Mouse (Mus musculus) heart, embryonic 10.5 days (tissue): ENCODE measurements around the gene Lsamp. TPM values are rescaled to one million over a fixed set of nuclear protein-coding genes. Genes with fewer than 3 reads are reported as not detected.

ENCODE experiments used
- DNase-seq: peaks from one replicate; pipeline ENCODE4 v3.0.0-alpha.2; 2017; ENCODE audit warnings: low spot score
- H3K27ac ChIP-seq: fragments of 300-500 bp; sonication (generic); 2 replicates; pipeline ENCODE4 v1.5.1; 2016; ENCODE audit warnings: mild to moderate bottlenecking
- H3K27me3 ChIP-seq: fragments of 300-500 bp; sonication (generic); 2 replicates; pipeline ENCODE4 v1.6.1; 2016; ENCODE audit warnings: mild to moderate bottlenecking; ENCODE audit not compliant: poor library complexity, insufficient read depth, severe bottlenecking
- H3K36me3 ChIP-seq: fragments of 300-500 bp; sonication (generic); 2 replicates; pipeline ENCODE4 v1.6.1; 2016; ENCODE audit warnings: mild to moderate bottlenecking, moderate library complexity
- H3K4me1 ChIP-seq: fragments of 300-500 bp; sonication (generic); 2 replicates; pipeline ENCODE4 v1.6.1; 2016; ENCODE audit warnings: mild to moderate bottlenecking
- H3K4me3 ChIP-seq: fragments of 300-500 bp; sonication (generic); 2 replicates; pipeline ENCODE4 v1.5.1; 2016; ENCODE audit warnings: mild to moderate bottlenecking, moderate library complexity
- H3K9me3 ChIP-seq: fragments of 300-500 bp; sonication (generic); 2 replicates; pipeline ENCODE4 v1.6.1; 2016; ENCODE audit warnings: mild to moderate bottlenecking, moderate library complexity
- WGBS: fragments of 180-500 bp; shearing (Covaris S2); methylation state at CpG from one replicate; pipeline ENCODE4 v1.1.7; 2016; 5-methylcytosine and 5-hydroxymethylcytosine counted together
- polyA plus RNA-seq: library from polyadenylated mRNA; unstranded; fragments of >200 nt; fragmentation: Nextera tagmentation; extraction: Ambion mirVana; gene quantifications from 2 replicates; pipeline ENCODE4 v1.2.1, GENCODE M21; 2016

The Lsamp gene
- polyA plus RNA-seq, 1 experiment from 2014 or later = 2.1 TPM

DNA sequence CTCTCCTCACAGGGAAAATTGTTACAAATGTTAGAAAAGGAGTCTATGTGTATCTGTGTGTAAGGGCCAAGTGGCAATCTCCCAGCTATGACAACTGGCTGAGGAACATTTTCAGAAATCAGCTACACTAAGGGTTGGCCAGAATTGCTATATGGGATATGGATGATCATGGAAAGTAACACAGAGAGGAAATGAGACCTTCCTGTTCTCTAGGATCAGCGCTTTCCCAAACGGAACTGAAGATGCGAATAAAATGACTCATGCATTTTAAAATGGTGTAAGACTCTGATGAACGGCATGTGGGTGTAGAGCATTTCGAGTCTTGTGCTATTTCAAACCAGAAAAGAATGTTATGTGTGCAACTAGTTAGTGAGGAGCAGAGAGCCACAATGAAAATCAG, 462.4 kb downstream of the Lsamp start:
- WGBS = 83% methylated on average over 5 of the region's 5 CpGs
- no peaks in the 10 kb centered on the region for H3K9me3 ChIP-seq
- no peaks in the 10 kb centered on the region for H3K36me3 ChIP-seq
- H3K4me3 ChIP-seq = no peak overlapping the region
- no peaks in the 10 kb centered on the region for H3K4me1 ChIP-seq
- H3K27ac ChIP-seq = no peak overlapping the region
- DNase-seq = no peak
- no peaks in the 10 kb centered on the region for H3K27me3 ChIP-seq

GRCm38 (mm10) chr16:40463411-40464058, 479.4 kb downstream of the Lsamp start:
- no peaks in the 10 kb centered on the region for H3K4me1 ChIP-seq
- no peaks in the 10 kb centered on the region for H3K36me3 ChIP-seq
- H3K4me3 ChIP-seq = no peak overlapping the region
- H3K27ac ChIP-seq = no peak overlapping the region
- H3K27me3 ChIP-seq = no peaks in the 10 kb centered on the region
- H3K9me3 ChIP-seq = no peaks in the 10 kb centered on the region
- no peak for DNase-seq
- WGBS = 72% methylated on average over 15 of the region's 15 CpGs

- H3K4me1 ChIP-seq = no peaks in the 10 kb centered on the region
- 18% methylated on average over 8 of the region's 8 CpGs for WGBS
These were observed 482.4 kb downstream of the Lsamp start for GRCm38 (mm10) chr16:40466596-40466995.

GRCm38 (mm10) chr16:40470946-40471345, 486.8 kb downstream of the Lsamp start:
- WGBS = 51% methylated on average over 6 of the region's 6 CpGs
- Histone ChIP-seq H3K4me1 (no peaks in the 10 kb centered on the region), H3K27me3 (no peaks in the 10 kb centered on the region), H3K27ac (no peak overlapping the region), H3K9me3 (no peaks in the 10 kb centered on the region), H3K36me3 (no peaks in the 10 kb centered on the region), H3K4me3 (no peak overlapping the region)
- DNase-seq = no peak

More at GRCm38 (mm10) chr16:40466596-40466995, 482.4 kb downstream of the Lsamp start:
- Histone ChIP-seq H3K9me3 (no peaks in the 10 kb centered on the region), H3K27me3 (no peaks in the 10 kb centered on the region), H3K36me3 (no peaks in the 10 kb centered on the region), H3K27ac (no peak overlapping the region), H3K4me3 (no peak overlapping the region)
- no peak for DNase-seq

DNA sequence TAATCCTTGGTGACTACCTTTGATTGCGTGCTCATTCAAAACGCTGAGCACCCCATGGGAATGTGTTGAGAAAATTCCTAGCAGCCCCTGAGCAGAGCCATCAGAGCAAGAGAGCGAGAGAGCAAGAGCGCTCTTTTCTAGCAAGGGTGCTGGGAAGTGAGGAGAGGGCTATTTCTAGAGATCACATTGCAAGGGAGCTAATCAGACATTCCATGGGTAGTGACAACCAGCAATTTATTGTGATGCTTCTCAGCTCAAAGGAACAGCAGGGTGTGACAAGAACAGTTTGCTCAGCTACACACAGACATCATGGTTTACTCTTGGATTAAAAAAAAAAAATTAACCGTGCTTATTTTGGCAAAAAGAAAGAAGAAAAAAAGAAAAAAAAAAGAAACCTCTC, 487.8 kb downstream of the Lsamp start:
- DNase-seq = no peak
- 64% methylated on average over 5 of the region's 5 CpGs for WGBS
- Histone ChIP-seq H3K9me3 (no peaks in the 10 kb centered on the region), H3K27ac (no peak overlapping the region), H3K27me3 (no peaks in the 10 kb centered on the region), H3K36me3 (no peaks in the 10 kb centered on the region), H3K4me3 (no peak overlapping the region), H3K4me1 (no peaks in the 10 kb centered on the region)

- H3K9me3 ChIP-seq = no peaks in the 10 kb centered on the region
- no peak overlapping the region for H3K27ac ChIP-seq
- DNase-seq = no peak
- H3K4me1 ChIP-seq = no peaks in the 10 kb centered on the region
- no peaks in the 10 kb centered on the region for H3K36me3 ChIP-seq
- no peak overlapping the region for H3K4me3 ChIP-seq
- H3K27me3 ChIP-seq = no peaks in the 10 kb centered on the region
- 92% methylated on average over 2 of the region's 2 CpGs for WGBS
These were observed 507.4 kb downstream of the Lsamp start for GRCm38 (mm10) chr16:40491606-40492005.

DNA sequence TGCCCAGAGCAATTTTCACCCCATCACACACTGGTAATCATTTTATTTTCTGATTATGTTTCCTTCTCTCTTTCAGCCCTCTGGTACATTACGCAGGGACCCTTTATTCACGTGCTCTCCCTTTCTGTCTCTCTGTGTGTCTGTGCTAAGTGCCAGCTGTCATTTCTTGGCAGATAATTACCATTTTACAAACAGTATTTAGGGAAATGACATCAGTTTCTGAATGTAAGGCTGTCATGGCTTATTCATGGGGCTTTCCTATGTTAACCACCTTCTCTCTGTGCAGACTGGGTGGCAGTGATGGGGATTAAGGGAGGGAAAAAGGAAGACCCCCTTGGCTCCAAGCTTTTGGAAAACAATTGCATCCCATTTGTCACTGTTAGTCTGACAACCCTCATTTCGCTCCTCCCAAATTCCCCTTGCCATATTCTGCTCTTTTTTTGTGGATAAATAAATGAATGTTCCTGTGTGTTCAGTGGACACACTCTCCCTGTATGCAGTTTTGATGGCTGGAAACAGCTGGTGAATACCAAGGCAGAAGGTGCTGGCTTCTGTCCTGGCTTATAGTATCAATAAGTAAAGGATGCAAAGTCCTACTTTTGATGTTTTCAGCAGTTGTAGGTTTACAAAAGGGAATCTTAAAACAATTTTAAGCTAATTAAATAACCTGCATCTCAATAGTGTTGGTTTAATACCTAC, 520.2 kb downstream of the Lsamp start:
- Histone ChIP-seq H3K36me3 (no peaks in the 10 kb centered on the region), H3K9me3 (no peaks in the 10 kb centered on the region), H3K27me3 (no peaks in the 10 kb centered on the region), H3K27ac (no peak overlapping the region), H3K4me3 (no peak overlapping the region), H3K4me1 (no peaks in the 10 kb centered on the region)
- 66% methylated on average over 3 of the region's 3 CpGs for whole genome bisulfite sequencing
- no peak for DNase-seq

DNA sequence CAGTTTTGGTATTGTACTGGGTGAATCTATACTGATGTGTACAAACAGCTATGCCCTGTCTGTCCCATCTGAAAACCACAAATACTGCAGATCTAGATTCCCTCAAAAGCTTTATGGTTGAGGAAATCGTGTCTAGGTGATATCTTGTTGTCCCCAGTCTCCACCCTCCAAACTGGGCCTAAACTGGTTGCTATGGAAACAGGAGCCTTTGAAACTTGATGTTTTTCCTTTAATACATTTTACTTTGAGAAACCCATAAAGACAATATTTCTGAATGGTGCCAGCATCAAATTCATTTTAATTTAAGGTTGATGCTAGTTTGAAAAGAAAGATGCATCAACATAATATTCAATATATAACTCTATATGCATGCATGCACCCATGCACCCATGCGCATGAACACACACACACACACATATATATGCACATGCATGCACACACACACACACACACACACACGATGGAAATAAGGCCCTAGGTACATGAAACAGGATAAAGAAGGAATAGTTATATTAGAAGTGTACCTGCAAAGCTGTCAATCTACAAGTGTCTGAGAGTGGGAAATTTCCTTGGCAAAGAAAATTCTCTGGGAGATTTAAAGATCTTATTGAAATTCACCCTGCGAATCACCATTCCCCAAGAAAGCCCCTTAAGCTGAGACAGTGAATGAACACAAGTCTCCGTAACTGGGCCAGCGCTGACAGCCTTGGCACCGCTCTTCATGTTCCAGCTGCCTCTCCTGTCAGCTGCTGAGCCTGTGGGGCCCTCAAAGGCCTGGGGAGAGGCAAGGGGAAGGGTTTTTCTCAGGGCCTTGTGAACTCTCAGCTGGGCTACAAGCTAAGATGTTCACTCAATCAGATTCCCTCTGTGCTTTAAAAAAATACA, 525.2 kb downstream of the Lsamp start:
- WGBS = 78% methylated on average over 7 of the region's 7 CpGs
- Histone ChIP-seq H3K9me3 (no peaks in the 10 kb centered on the region), H3K4me1 (no peaks in the 10 kb centered on the region), H3K27me3 (no peaks in the 10 kb centered on the region), H3K36me3 (no peaks in the 10 kb centered on the region), H3K27ac (no peak overlapping the region), H3K4me3 (no peak overlapping the region)
- no peak for DNase-seq

DNA sequence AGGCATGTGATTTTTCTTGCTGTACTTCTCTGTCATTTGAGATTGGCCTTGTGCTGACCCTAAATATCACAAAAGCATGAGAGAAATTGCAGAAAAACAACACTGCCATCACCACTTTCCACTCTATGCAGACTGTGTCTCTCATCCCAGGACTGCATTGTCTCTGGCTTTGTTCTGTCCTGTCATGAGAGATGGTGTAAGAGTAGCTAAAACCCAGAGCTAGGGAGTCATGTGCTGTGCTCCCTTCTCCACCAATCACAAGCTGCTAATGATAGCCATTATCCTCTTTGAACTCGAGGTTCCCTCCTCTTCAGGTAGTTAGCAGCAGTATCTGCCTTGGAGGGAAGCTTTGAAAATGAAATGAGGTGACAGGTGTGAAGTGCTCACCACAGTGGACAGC, 552.6 kb downstream of the Lsamp start:
- WGBS = 24% methylated on average over 1 of the region's 1 CpGs
- H3K4me1 ChIP-seq = no peaks in the 10 kb centered on the region
- no peaks in the 10 kb centered on the region for H3K27me3 ChIP-seq
- no peaks in the 10 kb centered on the region for H3K36me3 ChIP-seq
- DNase-seq = no peak
- H3K4me3 ChIP-seq = no peak overlapping the region
- H3K9me3 ChIP-seq = no peaks in the 10 kb centered on the region
- no peak overlapping the region for H3K27ac ChIP-seq

GRCm38 (mm10) chr16:40549663-40550062, 565.5 kb downstream of the Lsamp start:
- Histone ChIP-seq H3K36me3 (no peaks in the 10 kb centered on the region), H3K27me3 (no peaks in the 10 kb centered on the region), H3K4me3 (no peak overlapping the region), H3K9me3 (no peaks in the 10 kb centered on the region), H3K4me1 (no peaks in the 10 kb centered on the region), H3K27ac (no peak overlapping the region)
- DNase-seq = no peak
- 87% methylated on average over 4 of the region's 4 CpGs for WGBS

- no peak for DNase-seq
These were observed 571.4 kb downstream of the Lsamp start for GRCm38 (mm10) chr16:40555608-40556007.

GRCm38 (mm10) chr16:40557680-40558249, 573.6 kb downstream of the Lsamp start:
- DNase-seq = no peak
- Histone ChIP-seq H3K4me1 (no peaks in the 10 kb centered on the region), H3K27me3 (no peaks in the 10 kb centered on the region), H3K4me3 (no peak overlapping the region), H3K36me3 (no peaks in the 10 kb centered on the region), H3K27ac (no peak overlapping the region), H3K9me3 (no peaks in the 10 kb centered on the region)
- WGBS = 84% methylated on average over 5 of the region's 5 CpGs

More at GRCm38 (mm10) chr16:40555608-40556007, 571.4 kb downstream of the Lsamp start:
- Histone ChIP-seq H3K36me3 (no peaks in the 10 kb centered on the region), H3K4me3 (no peak overlapping the region), H3K27me3 (no peaks in the 10 kb centered on the region), H3K27ac (no peak overlapping the region), H3K9me3 (no peaks in the 10 kb centered on the region), H3K4me1 (no peaks in the 10 kb centered on the region)
- 77% methylated on average over 1 of the region's 1 CpGs for WGBS
